Mouse (Mus musculus) testis, adult 2 months (tissue): ENCODE measurements around the gene Ap1m2. TPM values are rescaled to one million over a fixed set of nuclear protein-coding genes. Genes with fewer than 3 reads are reported as not detected.

Source experiments
- H3K27ac ChIP-seq: fragments of 200-500 bp; 2 replicates; pipeline ENCODE4 v1.5.1; 2012; ENCODE audit warnings: low read depth, low read length; ENCODE audit not compliant: control insufficient read depth, insufficient read depth
- H3K27me3 ChIP-seq: fragments of 200-500 bp; 2 replicates; pipeline ENCODE4 v1.6.1; 2012; ENCODE audit warnings: mild to moderate bottlenecking, low read length, moderate library complexity; ENCODE audit not compliant: control insufficient read depth, insufficient read depth
- H3K36me3 ChIP-seq: fragments of 200-500 bp; 2 replicates; pipeline ENCODE4 v1.6.1; 2012; ENCODE audit warnings: mild to moderate bottlenecking, low read length; ENCODE audit not compliant: control insufficient read depth, insufficient read depth
- H3K4me1 ChIP-seq: fragments of 200-500 bp; 2 replicates; pipeline ENCODE4 v1.6.1; 2012; ENCODE audit warnings: low read length; ENCODE audit not compliant: control insufficient read depth, insufficient read depth
- H3K4me3 ChIP-seq: fragments of 200-500 bp; 2 replicates; pipeline ENCODE4 v1.5.1; 2012; ENCODE audit warnings: low read depth, mild to moderate bottlenecking, low read length, moderate library complexity, mixed read lengths; ENCODE audit not compliant: control insufficient read depth
- CTCF ChIP-seq: fragments of 200-500 bp; IDR thresholded peaks from 2 replicates; pipeline ENCODE4 v1.5.1; 2012; ENCODE audit warnings: low read depth, mild to moderate bottlenecking, inconsistent platforms, low read length, moderate library complexity; ENCODE audit not compliant: control insufficient read depth, insufficient read depth, insufficient replicate concordance
- POLR2A ChIP-seq: fragments of 200-500 bp; IDR thresholded peaks from 2 replicates; pipeline ENCODE4 v1.6.1; 2012; ENCODE audit warnings: low read depth, mild to moderate bottlenecking, inconsistent platforms, low read length, moderate library complexity; ENCODE audit not compliant: control insufficient read depth
- polyA plus RNA-seq: library from polyadenylated mRNA; depleted of rRNA; stranded (reverse); fragments of >200 nt; gene quantifications from 2 replicates; pipeline ENCODE4 v1.2.3, GENCODE M21; 2012; rRNA removed

The Ap1m2 gene
- polyA plus RNA-seq, 1 experiment, result 3.0 TPM

GRCm38 (mm10) chr9:21244428-21245112 lies 67.6 kb downstream of the Ap1m2 start:
- Histone ChIP-seq H3K4me1 (peaks cover 15% of the 10 kb centered on the region), H3K27ac (no peak overlapping the region), H3K36me3 (no peaks in the 10 kb centered on the region), H3K4me3 (peak overlapping the region; percentile 38), H3K27me3 (no peaks in the 10 kb centered on the region)
- no peak for TF ChIP-seq POLR2A
- TF ChIP-seq CTCF, result no peak

Other genes starting within 250 kb of the Ap1m2 start
- 1.7 and 2.4 TPM in 2 replicates for gene Zglp1, start 245.2 kb downstream of the Ap1m2 start, polyA plus RNA-seq
- gene Gm49373, start 239.2 kb downstream of the Ap1m2 start, polyA plus RNA-seq, result 0.11 and 0.36 TPM in 2 replicates
- 26.1 and 28.7 TPM in 2 replicates for gene Fdx1l, start 238.7 kb downstream of the Ap1m2 start, polyA plus RNA-seq
- gene Gm38431, start 220.3 kb downstream of the Ap1m2 start, polyA plus RNA-seq, result 5.1 and 5.3 TPM in 2 replicates
- gene Raver1, start 220.3 kb downstream of the Ap1m2 start, polyA plus RNA-seq, result 71.1 and 78.7 TPM in 2 replicates
- gene Tyk2, start 181.1 kb downstream of the Ap1m2 start, polyA plus RNA-seq, result 11.4 and 12.5 TPM in 2 replicates
- 38.1 and 40.6 TPM in 2 replicates for gene Cdc37, start 162.4 kb downstream of the Ap1m2 start, polyA plus RNA-seq
- 80.2 and 82.0 TPM in 2 replicates for gene Pde4a, start 146.6 kb downstream of the Ap1m2 start, polyA plus RNA-seq
- 46.9 and 52.8 TPM in 2 replicates for gene Keap1, start 73.0 kb downstream of the Ap1m2 start, polyA plus RNA-seq
- not detected in 2 replicates for gene S1pr5, start 63.9 kb downstream of the Ap1m2 start, polyA plus RNA-seq
- gene Atg4d, start 47.0 kb downstream of the Ap1m2 start, polyA plus RNA-seq, result 27.5 and 31.8 TPM in 2 replicates
- gene Kri1, start 24.4 kb downstream of the Ap1m2 start, polyA plus RNA-seq, result 35.0 and 36.9 TPM in 2 replicates
- gene Cdkn2d, start 20.9 kb downstream of the Ap1m2 start, polyA plus RNA-seq, result 98.6 and 107 TPM in 2 replicates
- gene Slc44a2, start 8.4 kb upstream of the Ap1m2 start, polyA plus RNA-seq, result 35.1 and 47.1 TPM in 2 replicates
- 81.9 and 82.1 TPM in 2 replicates for gene Ilf3, start 55.5 kb upstream of the Ap1m2 start, polyA plus RNA-seq
- 19.6 and 23.2 TPM in 2 replicates for gene Qtrt1, start 99.5 kb upstream of the Ap1m2 start, polyA plus RNA-seq
- gene Dnm2, start 112.6 kb upstream of the Ap1m2 start, polyA plus RNA-seq, result 158 and 183 TPM in 2 replicates
- 21.3 and 22.4 TPM in 2 replicates for gene Tmed1, start 197.9 kb upstream of the Ap1m2 start, polyA plus RNA-seq
- gene AB124611, start 213.8 kb upstream of the Ap1m2 start, polyA plus RNA-seq, result 0.17 and 0.23 TPM in 2 replicates
- gene Carm1, start 234.6 kb upstream of the Ap1m2 start, polyA plus RNA-seq, result 240 and 245 TPM in 2 replicates